Mouse (Mus musculus): ENCODE data around the gene Lurap1.

GRCm38 (mm10) chr4:116142269-116142668, 8.9 kb downstream of the Lurap1 start:
- TF ChIP-seq CTCF (IDR thresholded peaks at IDR 0.05; ENCODE audit: insufficient read depth, low read depth, low read length): no peak
- TF ChIP-seq POLR2A (IDR thresholded peaks at IDR 0.05; ENCODE audit: insufficient read depth, low read depth, low read length): no peak

Data from olfactory bulb, adult 2 months (tissue).